Mouse (Mus musculus) kidney, postnatal 14 days (tissue): ENCODE results near the gene Zfp870.

Experiments
- DNase-seq: peaks from one replicate; pipeline ENCODE4 v3.0.0; 2022; ENCODE audit warnings: mixed read lengths

Gene Zfp870

GRCm38 (mm10) chr17:32891239-32892180 is at the start of gene Zfp870:
Gene Zfp870, minus strand, starts transcription at chr17:32891642.
- peak; percentile 94 for DNase-seq

- DNase-seq, result no peak
These were observed 48.4 kb upstream of the Zfp870 start for GRCm38 (mm10) chr17:32939831-32940230.

GRCm38 (mm10) chr17:32927803-32928202 is 36.4 kb upstream of the Zfp870 start:
- DNase-seq, result no peak

GRCm38 (mm10) chr17:32924658-32925312 is 33.3 kb upstream of the Zfp870 start:
- peak; percentile 75 for DNase-seq

- no peak for DNase-seq
These were observed 32.2 kb upstream of the Zfp870 start for GRCm38 (mm10) chr17:32923681-32924080.

GRCm38 (mm10) chr17:32919123-32919522 is 27.7 kb upstream of the Zfp870 start:
- no peak for DNase-seq

- DNase-seq, result no peak
These were observed 25.7 kb upstream of the Zfp870 start, which contains the start of gene Cyp4f14 for GRCm38 (mm10) chr17:32917131-32917530. Gene Cyp4f14, minus strand, starts transcription at chr17:32917342.

GRCm38 (mm10) chr17:32916075-32916474 is 24.6 kb upstream of the Zfp870 start:
- DNase-seq, result no peak

GRCm38 (mm10) chr17:32906172-32906571 is 14.7 kb upstream of the Zfp870 start:
- DNase-seq, result no peak

GRCm38 (mm10) chr17:32905239-32905638 is 13.8 kb upstream of the Zfp870 start:
- DNase-seq, result peak; percentile 44

GRCm38 (mm10) chr17:32904414-32904813 is 13.0 kb upstream of the Zfp870 start:
- peak; percentile 10 for DNase-seq

GRCm38 (mm10) chr17:32901751-32902525 is 10.5 kb upstream of the Zfp870 start:
- no peak for DNase-seq

GRCm38 (mm10) chr17:32895421-32895820 is 4.0 kb upstream of the Zfp870 start:
- no peak for DNase-seq

GRCm38 (mm10) chr17:32893901-32894300 is 2.5 kb upstream of the Zfp870 start:
- no peak for DNase-seq

- no peak for DNase-seq
These were observed 597 bp downstream of the Zfp870 start for GRCm38 (mm10) chr17:32890852-32891238.

GRCm38 (mm10) chr17:32889611-32890010 is 1.8 kb downstream of the Zfp870 start:
- DNase-seq, result no peak

- no peak for DNase-seq
These were observed 10.9 kb downstream of the Zfp870 start for GRCm38 (mm10) chr17:32880320-32881218.

- no peak for DNase-seq
These were observed 12.7 kb downstream of the Zfp870 start for GRCm38 (mm10) chr17:32878773-32879172.

- no peak for DNase-seq
These were observed 13.8 kb downstream of the Zfp870 start for GRCm38 (mm10) chr17:32877471-32878171.

- DNase-seq, result no peak
These were observed 18.7 kb downstream of the Zfp870 start for GRCm38 (mm10) chr17:32872696-32873095.

GRCm38 (mm10) chr17:32872091-32872490 is 19.4 kb downstream of the Zfp870 start:
- no peak for DNase-seq
